In the genomic region with DNA sequence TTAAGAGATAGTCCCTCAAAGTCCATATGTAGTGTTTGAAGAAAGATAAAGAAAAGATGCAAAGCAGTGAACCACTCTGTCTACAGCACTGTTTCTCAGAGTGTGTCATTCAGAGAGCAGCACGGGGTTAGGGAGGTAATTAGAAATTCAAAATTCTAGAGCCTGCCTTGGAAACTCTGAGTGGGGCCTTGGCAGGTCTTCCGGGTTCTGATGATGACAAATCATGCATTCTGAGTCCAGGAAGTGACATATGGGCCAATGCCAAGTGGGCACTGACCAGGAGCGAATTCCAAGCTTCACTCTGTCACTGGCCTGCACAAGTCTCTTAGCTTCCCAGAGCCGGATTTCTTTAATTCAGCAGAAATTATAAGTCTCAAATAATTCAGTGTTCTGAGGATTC, we compare ENCODE assay signal across 9 mouse cellular contexts. TPM values are rescaled to one million over a fixed set of nuclear protein-coding genes. Genes with fewer than 3 reads are reported as not detected.
A peak's percentile ranks its signal among the peaks of the same experiment; 100 is the strongest.
DNase-seq lines count a peak whose midpoint lies in the region; ATAC-seq and TF ChIP-seq lines count a peak whose summit lies in the region.
"Had no signal": no experiment of that assay in that cellular context is flagged by ENCODE, and none has a peak within 500 bp of the region (broad histone marks: within the 10 kb centered on the region; RNA-seq: fewer than 3 reads in every experiment).

No protein-coding gene starts in this region.

- intact Hi-C loops in heart, postnatal 10 days (cut with DNase I), result no loop called here

- no peak overlapping the region for H3K4me3 ChIP-seq in bone marrow macrophage, adult 2 months (ENCODE audit: insufficient read depth, low read length)
- H3K4me3 ChIP-seq in hindbrain, embryonic 12.5 days, result no peak overlapping the region

- no peak overlapping the region for H3K4me2 ChIP-seq in hindbrain, embryonic 12.5 days (replicated peaks)
- H3K4me2 ChIP-seq: heart, embryonic 11.5 days had no signal

- no peaks in the 10 kb centered on the region for H3K9me3 ChIP-seq in hindbrain, embryonic 12.5 days (replicated peaks)

- peak; percentile 44 to 56 for DNase-seq in heart, postnatal 10 days
- no peak for DNase-seq in heart, adult 11 months
- peak; percentile 85 for DNase-seq in 3T3-L1 (ENCODE audit: low read depth, low spot score)
- peak; percentile 79 for DNase-seq in kidney, postnatal 10 days
- no peak for DNase-seq in embryo, embryonic 9.5 days (ENCODE audit: extremely low spot score)
- no peak for DNase-seq in neural tube, embryonic 10.5 days (ENCODE audit: extremely low spot score, low spot score)

- H3K9ac ChIP-seq in hindbrain, embryonic 12.5 days, result no peak overlapping the region

- no peaks in the 10 kb centered on the region for H3K27me3 ChIP-seq in hindbrain, embryonic 12.5 days

- H3K27ac ChIP-seq in bone marrow macrophage, adult 2 months (ENCODE audit: insufficient read depth, low read depth, low read length), result peak overlapping the region; percentile 12
- no peak overlapping the region for H3K27ac ChIP-seq in hindbrain, embryonic 12.5 days

- peaks cover 16% of the 10 kb centered on the region for H3K4me1 ChIP-seq in bone marrow macrophage, adult 2 months (ENCODE audit: control insufficient read depth, insufficient read depth, low read length)
- peaks cover 6% of the 10 kb centered on the region for H3K4me1 ChIP-seq in hindbrain, embryonic 12.5 days

- H3K36me3 ChIP-seq in hindbrain, embryonic 12.5 days, result no peaks in the 10 kb centered on the region

- 73% methylated on average over 4 of the region's 4 CpGs for WGBS in hindbrain, embryonic 12.5 days

- no peak for TF ChIP-seq CTCF in bone marrow macrophage, adult 2 months (IDR thresholded peaks at IDR 0.05; ENCODE audit: low read depth, low read length)

- no peak for TF ChIP-seq POLR2A in bone marrow macrophage, adult 2 months (IDR thresholded peaks at IDR 0.05; ENCODE audit: borderline replicate concordance, low read depth, low read length)

- no peak for ATAC-seq in hindbrain, embryonic 12.5 days (ENCODE audit: low FRiP score)

RNA-seq across cellular contexts. Expression of a gene that starts 6.2 kb away (rescaled TPM):
- 100 to 1,000 TPM in 1 of 2 experiments, 10 to 100 TPM in 1; 97.3 to 100 TPM for total RNA-seq in heart, postnatal 10 days (2021)
- 18.1 and 20.4 TPM in 2 replicates for polyA plus RNA-seq in bone marrow macrophage, adult 2 months (2012; ENCODE audit: insufficient read depth, insufficient read length, missing spikeins)
- 40.8 and 45.4 TPM in 2 replicates for polyA plus RNA-seq in hindbrain, embryonic 12.5 days (2016; fragmentation: Nextera tagmentation; extraction: Ambion mirVana)

RNA-seq across cellular contexts. Expression of a gene that starts 6.6 kb away (rescaled TPM):
- total RNA-seq in heart, postnatal 10 days (2021), result 1 to 10 TPM; 1.6 to 2.3 TPM
- polyA plus RNA-seq in bone marrow macrophage, adult 2 months (2012; ENCODE audit: insufficient read depth, insufficient read length, missing spikeins), result 0.72 TPM in 1 of 2 replicates, not detected in the other
- 5.0 and 6.7 TPM in 2 replicates for polyA plus RNA-seq in hindbrain, embryonic 12.5 days (2016; fragmentation: Nextera tagmentation; extraction: Ambion mirVana)

Comparison
In these comparisons a context has a peak if more than half of its experiments do, and no peak if none do; other contexts are left out.
1. DNase-seq: peak in heart, postnatal 10 days (2 of 2), 3T3-L1 (single experiment) and kidney, postnatal 10 days (single experiment); none in heart, adult 11 months (single experiment), embryo, embryonic 9.5 days (single experiment) and neural tube, embryonic 10.5 days (single experiment).